Mouse (Mus musculus) retina, postnatal 7 days (tissue): Measurements from ENCODE around the gene Arl4a.
A peak's percentile ranks its signal among the peaks of the same experiment; 100 is the strongest.

Source experiments
- DNase-seq: peaks from one replicate; pipeline ENCODE4 v3.0.0-alpha.2; 2012; ENCODE audit warnings: low read depth, low spot score

Arl4a gene

GRCm38 (mm10) chr12:40009866-40010265 lies 28.0 kb downstream of the Arl4a start:
- DNase-seq: no peak

DNA sequence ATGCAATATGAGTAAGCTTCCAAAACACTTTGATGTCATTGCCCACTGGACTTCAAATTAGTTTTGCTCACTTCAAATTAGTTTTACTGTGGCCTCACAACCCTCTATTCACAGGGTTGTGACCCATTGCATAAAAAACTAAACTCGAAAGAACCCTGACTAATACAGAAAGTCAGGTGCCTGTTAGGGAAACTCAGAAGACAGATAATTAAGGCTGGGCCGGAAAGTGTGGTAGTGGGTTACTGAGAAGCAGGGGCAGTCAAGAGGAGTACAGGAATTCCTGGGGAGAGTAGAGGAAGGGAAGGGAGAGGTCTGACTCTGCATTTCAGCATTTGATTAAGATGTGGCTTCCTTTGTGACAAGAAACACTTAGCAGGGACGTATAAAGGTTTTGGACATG lies 29.4 kb downstream of the Arl4a start:
- no peak for DNase-seq

- no peak for DNase-seq
Observed at GRCm38 (mm10) chr12:40004766-40005165, 33.1 kb downstream of the Arl4a start.

DNA sequence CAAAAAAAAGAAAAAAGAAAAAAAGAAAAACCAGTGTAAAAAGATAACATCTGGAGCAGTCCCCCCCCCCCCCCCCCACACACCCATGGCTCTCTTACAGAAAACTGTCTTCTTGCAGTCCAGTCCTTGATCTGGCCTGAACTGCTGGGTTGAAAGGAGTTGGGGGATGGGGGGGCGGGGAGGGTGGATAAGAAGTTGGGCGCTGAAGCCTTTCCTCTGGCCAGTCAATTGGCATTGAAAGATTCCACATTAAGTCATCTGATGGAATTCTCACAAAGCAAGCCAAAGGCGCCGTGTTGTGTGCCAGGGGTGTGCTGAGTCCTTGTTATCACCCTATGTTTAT lies 39.0 kb downstream of the Arl4a start:
- no peak for DNase-seq

- peak; percentile 27 for DNase-seq
Observed at GRCm38 (mm10) chr12:39998070-39998852, 39.6 kb downstream of the Arl4a start.

- DNase-seq: no peak
Observed at GRCm38 (mm10) chr12:39997651-39998050, 40.2 kb downstream of the Arl4a start.

DNA sequence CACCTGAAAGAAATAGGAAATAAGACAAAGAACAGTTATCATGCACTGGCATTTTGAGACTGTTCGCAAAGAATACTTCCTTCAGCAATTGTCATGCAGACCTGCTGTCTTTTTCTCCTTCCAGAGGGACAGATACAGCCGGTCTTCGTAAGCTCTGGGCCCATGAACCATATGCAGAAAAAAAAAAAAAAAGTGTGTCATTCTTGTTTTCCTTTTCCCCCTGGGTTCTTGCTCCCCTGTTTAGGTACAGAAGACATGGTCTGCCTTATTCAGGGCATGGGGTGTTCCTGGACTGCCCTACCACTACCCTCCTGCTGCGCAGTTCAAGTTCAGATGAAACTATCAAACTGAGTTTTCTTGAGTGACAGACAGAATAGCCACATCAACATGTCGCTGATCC lies 41.8 kb downstream of the Arl4a start:
- no peak for DNase-seq

GRCm38 (mm10) chr12:39995609-39996008 lies 42.2 kb downstream of the Arl4a start:
- DNase-seq: no peak

DNA sequence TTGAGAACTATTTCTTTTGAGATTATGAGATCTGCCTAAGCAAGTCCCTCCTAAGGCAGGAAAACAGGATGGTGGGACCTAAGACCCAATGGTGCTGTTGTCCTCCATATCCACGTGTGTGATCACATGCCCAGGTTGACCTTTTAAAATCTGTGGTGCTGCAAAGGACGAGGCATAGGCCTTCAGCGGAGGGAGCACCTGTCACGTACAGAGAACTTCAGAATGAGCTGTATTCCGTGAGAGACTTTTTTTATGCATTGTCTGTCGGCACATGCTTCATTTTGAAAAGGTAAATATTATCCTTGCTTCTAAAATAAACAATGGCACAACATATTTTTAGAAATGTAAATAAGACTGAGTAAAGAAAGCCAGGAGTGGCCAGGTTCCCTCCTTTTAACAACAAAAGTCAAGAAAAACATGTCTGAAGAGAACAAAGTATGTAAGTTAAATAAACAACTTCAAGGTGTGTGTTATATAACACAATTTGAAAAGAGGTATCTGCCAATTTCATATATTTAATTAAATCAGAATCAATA lies 45.0 kb downstream of the Arl4a start:
- DNase-seq: no peak

GRCm38 (mm10) chr12:39990830-39991780 lies 46.7 kb downstream of the Arl4a start:
- DNase-seq: no peak

- DNase-seq: no peak
Observed at GRCm38 (mm10) chr12:39989136-39989535, 48.7 kb downstream of the Arl4a start.

- DNase-seq: no peak
Observed at GRCm38 (mm10) chr12:39987177-39987576, 50.6 kb downstream of the Arl4a start.

GRCm38 (mm10) chr12:39985639-39986038 lies 52.2 kb downstream of the Arl4a start:
- no peak for DNase-seq

- DNase-seq: no peak
Observed at GRCm38 (mm10) chr12:39979792-39980191, 58.0 kb downstream of the Arl4a start.

GRCm38 (mm10) chr12:39979066-39979465 lies 58.8 kb downstream of the Arl4a start:
- no peak for DNase-seq

GRCm38 (mm10) chr12:39977996-39978590 lies 59.7 kb downstream of the Arl4a start:
- DNase-seq: no peak

DNA sequence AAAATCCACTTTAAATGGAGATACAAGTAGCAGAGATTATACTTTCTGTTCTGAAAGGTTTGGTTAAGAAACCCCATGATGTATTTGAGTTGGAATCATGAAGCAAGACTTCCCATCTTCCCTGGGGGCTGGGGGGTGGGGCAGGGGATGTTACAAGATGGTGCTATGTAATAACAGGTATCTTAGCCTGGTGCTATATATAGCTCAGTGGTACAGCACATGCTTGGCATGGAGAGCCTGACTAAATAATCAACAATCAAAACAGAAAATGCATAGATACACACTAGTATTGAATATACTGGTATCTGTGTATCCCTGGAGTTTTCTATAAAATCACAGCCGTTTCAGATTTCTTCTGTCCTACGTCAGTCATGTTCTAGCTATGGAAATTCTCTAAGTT lies 61.4 kb downstream of the Arl4a start:
- DNase-seq: no peak

- no peak for DNase-seq
Observed at GRCm38 (mm10) chr12:39975829-39976340, 61.9 kb downstream of the Arl4a start.

DNA sequence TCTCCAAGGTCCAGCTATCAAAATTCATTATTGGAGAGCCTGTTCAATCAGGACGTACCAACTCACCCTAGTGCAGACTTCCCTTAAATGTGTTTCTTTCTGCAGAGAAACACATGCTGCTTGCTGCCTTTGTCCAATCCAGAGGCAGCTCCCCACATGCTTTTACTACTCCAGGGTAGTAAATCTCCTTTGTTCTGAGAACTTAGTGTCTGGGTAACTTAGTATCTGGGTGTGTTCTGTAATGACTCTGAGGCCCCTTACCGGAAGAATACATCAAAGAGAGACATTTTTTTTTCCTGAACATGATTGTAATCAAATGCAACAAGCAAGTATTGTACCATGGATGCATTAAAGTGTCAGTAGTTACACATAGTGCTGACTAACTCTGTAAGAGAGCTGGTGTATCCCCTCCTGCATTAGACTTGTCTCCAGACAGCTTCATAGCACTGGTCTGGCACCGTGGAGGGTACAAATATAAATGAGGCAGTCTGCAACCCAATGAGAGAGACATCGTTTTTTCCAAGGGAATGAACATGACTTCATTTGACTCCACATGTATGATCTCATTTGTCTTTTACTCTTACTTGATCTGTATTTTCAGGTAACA lies 62.7 kb downstream of the Arl4a start:
- no peak for DNase-seq

GRCm38 (mm10) chr12:39974273-39974672 lies 63.6 kb downstream of the Arl4a start:
- no peak for DNase-seq

- DNase-seq: no peak
Observed at GRCm38 (mm10) chr12:39969500-39969899, 68.3 kb downstream of the Arl4a start.
